Mouse (Mus musculus) T-helper 17 cell (primary cell): ENCODE measurements around the gene Tspo.

Source experiments
- in situ Hi-C, 2 experiments: fragments of 300-600 bp; cut with MboI, MseI; formaldehyde crosslinking; loops; 1 replicate in 1 of 2; 2 replicates in 1 of 2; pipeline ENCODE4 v1.15.1; 2025; ENCODE audit warnings: high pct_unique_total_duplicates in 2 of 2

Gene Tspo

DNA sequence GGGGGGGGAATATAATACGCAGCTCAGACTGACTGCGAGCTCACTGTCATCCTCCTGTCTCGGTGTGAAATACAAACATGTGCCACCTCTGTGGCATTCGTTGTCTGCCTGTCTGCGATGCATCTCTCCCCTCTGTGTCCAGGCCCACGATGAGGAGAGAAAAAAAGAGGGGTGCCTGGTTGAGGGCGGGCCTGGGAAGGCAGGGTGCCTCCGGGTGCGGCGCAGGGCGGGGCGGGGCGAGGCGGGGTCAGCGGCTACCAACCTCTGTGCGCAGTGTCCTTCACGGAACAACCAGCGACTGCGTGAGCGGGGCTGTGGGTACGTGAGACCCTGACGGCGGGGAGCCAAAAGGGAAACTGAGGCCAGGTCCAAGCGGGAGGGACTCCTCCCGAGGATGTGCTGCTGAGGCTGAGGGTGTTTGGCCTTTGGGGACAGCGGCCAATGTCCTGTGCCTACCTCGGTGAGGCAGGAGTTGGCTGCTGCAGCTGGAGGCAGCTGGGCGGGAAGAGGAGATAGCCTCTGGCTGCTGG, at the start of gene Tspo, which contains the start of gene Mcat:
TSS of gene Tspo (plus strand) at position 266 of the 530 bp plus-strand sequence.
TSS of gene Mcat (minus strand) at position 461 of the 530 bp plus-strand sequence.
- in situ Hi-C loops, result no loop called here

DNA sequence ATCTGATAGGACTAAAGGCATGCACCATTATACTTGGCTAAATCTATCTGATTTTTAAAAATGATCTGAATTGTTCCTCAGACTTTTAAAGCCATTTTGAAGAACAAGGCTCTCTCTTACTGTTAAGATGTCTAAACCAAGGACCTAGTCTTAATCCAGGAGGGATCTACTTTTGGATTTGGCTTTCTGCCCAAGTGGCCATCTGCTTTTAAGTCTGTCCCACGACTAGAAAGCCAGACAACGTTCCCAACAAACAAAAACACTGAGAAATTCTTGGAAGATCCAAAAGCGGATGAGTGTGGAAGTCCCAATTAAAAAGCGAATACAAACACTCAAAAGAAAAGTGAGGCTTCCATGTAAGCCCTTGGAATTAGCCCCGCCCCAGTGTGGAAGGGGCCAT, 48.4 kb upstream of the Tspo start:
- in situ Hi-C loops, result loop anchor here (10.0 kb wide), 2 partner anchors 360 to 1240 kb away; partner anchors contain the start of gene Sept3 (in 1 of the 2)

DNA sequence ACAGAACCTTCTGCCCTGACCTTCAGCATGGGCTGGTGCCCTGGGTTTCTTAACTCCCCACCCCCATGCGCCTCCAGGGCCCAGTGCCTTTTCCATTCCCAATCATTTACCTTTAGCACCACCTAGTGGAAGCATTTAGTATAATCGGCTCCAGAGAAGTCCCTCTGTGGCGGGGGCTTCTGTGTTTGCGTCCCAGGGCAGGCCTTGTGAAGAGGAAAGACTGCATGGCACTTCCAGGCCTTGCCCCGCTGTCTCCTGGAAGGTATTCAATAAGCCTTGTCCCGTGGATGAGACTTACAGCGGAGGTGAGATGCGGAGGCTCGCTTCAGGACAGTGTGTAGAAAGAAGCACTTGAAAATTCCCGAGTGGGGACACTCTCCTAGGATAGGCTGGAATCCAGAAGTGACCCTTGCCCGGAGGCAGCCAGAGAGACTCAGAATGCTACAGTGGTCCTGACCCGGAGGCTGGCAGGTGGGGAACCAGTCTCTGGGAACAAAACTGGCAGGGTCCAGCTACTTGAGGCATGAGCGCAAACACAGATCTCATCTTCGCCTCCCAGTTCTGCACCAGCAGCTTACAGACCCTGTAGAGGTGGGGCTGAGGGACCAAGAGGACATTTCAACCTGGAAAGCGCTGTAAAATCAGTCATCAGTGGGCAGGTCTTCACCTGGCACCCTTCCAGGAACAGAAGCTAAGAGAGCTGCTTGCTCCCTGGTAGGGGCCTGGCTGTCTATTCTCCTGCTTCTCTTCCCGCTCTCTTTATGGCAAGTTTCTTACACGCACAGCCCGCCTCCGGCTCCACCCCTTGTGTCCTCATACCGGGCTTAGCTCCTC, 45.0 kb upstream of the Tspo start:
- in situ Hi-C loops, result loop anchor here (10.0 kb wide), 2 partner anchors 364 to 1244 kb away; partner anchors contain the start of gene Sept3 (in 1 of the 2)

DNA sequence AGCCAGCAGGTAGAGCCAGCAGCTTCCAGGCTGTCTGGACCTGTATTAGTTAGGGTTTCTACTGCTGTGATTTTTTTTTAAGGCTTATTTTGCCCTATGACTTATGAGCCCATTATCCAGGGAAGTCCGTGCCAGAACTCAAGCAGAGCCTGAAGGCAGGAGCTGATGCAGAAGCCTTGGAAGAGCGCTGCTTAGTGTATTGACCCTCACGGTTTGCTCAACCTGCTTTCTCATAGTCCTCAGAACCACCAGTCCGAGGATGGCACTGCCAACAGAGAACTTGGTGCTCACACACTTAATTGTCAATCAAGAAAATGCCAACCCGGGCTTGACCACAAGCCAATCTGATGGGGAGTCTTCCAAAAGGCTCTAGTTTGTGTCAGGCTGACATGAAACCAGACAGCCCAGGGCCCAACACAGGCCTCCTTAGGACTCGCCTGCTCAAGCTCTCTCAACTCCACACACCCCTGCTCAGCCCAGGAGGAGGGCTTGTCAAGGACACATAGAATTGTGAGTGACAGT, 42.5 kb upstream of the Tspo start:
- in situ Hi-C loops, result no loop called here

DNA sequence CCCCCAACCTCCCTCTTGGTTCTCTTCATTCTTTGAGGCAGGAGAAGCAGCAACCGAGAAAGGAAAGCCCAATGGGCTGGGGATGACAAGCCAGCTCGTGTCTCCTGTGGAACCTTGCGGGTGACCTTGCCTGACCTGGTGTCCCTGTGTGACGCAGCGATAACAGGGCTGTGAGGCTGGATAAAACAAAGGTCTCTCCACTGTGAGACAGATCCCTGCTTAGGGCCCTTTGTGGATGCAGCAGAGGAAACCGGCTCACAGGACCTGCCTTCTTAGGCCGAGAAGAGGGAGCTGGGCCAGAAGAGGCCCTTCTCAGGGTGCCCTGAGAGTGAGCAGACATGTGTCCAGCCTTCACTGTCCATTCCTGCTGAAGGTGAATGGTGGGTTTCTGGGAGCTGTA, 40.2 kb upstream of the Tspo start:
- in situ Hi-C loops, result no loop called here

DNA sequence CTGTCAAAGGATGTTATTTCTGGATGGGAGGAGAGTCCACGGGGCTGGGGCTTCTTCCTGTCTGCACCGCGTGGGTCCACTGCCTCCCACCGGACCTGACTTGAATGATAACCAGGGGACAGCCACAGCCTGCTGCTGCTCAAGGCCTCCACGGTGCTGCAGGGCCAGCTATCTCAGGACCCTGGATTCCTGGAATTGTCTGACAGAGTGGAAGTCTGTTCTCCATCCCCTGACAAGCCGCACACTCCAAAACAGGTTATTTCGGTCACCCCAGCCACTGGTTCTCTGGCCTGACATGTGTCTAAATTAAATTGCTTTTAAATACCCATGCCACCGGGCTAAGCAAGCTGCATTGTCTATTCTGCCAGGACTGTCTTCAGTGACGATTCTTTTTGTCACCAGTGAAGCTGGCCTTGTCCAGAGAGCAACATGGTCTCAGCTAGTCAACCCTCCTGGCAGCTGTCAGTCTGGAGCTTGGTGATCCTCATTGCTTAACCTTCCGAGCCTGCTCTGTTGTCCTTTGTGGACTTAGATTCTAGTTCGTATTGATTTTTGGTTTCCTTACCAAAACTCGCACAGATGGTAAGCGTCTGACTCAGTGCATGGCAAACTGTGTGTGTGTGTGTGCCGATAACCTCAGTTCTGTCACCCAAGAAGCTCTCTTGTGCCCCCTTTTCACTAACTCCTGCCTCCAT, 39.6 kb upstream of the Tspo start:
- in situ Hi-C loops, result no loop called here

DNA sequence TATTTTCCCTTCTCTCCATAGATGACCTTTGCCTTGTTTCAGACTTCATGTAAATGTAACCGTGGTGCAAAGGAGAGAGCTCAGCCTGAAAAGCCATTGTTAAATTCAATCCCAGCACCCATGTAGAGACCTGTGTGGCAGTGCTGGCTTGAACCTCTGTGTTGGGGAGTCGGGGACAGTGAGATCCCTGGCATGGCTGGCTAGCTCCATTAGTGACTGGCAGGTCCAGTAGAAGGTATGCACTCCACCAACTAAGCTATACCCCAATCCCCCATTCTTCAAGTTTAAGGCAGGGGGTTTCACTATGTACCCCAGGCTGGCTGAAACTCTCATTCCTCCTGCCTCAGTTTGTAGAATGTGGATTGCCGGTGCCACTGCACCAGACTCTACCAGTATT, 39.1 kb upstream of the Tspo start:
- in situ Hi-C loops, result no loop called here

DNA sequence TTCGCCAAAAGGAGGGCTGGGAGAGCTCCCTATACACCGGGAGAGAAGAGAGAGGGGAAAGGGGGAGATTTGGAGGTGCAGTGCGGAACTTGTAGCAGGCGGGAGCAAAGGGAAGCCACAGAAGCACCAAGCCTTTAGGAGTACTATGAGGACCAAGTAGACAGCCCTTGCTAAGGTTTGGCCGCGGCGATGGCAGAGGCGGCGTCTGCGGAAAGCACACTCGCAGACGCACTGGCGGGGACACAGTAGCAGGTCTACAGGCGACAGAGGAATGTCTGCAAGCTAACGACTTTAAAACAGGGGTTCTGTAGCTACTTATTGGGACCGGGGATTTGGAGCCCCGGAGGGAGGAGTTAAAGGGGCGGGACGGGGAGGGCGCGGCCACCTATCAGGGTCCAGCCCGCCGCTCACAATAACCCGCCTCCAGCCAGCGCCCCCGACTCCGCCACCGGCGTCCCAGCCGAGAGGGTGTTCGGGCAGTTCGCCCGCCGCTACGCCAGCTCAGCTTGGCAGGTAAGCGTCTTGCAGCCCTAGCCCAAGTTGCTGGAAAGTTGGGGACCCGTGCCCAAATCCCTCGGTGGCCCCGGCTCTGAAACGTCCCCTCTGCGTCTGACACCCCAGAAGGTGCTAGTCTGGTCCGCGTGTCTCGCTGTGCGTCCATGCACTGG, 36.8 kb upstream of the Tspo start, which contains the start of gene Bik:
TSS of gene Bik (plus strand) at position 439 of the 668 bp plus-strand sequence.
- in situ Hi-C loops, result no loop called here

DNA sequence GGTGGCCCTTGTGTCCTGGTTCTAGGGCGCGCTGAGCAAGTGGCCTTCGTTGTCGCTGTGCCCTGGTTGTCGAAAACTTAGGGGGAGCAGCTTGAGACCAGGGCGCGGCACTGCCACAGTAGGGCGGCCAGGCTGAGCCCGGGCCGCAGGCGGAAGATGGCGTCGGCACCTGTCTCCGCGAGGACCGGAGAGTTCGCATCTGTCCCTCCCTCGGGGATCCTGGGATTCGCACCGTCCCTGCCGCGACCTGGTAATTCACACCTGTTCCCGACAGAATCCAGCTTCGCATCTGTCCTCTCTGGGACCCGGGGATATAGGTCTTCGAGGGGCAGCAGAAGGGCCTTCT, 36.3 kb upstream of the Tspo start:
- in situ Hi-C loops, result no loop called here

DNA sequence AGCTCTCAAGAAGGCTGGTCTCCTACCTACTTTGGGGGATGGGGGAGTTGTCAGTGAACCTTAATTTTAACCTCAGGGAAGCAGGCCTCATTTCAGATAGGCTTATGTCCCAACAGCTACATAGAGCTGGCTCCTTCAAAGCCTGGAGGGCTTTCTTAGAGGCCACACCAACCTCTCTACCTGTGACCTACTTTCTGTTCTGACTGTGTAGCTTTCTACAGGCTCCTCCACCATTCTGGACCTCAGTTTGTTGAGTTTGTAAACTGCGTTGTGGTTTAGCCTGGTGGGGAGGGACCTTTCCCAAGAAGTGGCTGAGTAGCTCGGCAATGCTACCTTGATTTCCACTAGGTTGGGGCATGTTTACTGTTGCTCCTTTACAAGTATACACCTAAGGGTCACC, 35.6 kb upstream of the Tspo start:
- in situ Hi-C loops, result no loop called here

DNA sequence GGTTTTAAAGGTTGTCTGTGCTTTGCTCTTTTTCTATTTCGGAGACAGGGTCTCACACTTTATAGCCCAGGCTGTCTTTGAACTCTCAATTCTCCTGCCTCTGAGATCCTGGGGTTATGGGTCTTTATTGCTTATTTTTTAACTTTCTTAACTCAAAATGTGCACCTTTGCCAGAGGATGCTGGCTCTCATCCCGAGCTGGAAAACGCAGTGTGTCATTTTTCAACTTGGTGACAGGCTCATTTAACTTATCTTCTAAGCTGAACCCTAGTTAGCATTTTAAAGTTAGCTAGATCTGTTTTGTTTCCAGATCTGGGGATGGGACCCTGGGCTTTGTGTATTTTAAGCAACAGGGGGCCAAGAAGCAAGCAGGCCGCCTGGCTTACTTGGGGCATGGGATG, 34.5 kb upstream of the Tspo start:
- in situ Hi-C loops, result no loop called here

DNA sequence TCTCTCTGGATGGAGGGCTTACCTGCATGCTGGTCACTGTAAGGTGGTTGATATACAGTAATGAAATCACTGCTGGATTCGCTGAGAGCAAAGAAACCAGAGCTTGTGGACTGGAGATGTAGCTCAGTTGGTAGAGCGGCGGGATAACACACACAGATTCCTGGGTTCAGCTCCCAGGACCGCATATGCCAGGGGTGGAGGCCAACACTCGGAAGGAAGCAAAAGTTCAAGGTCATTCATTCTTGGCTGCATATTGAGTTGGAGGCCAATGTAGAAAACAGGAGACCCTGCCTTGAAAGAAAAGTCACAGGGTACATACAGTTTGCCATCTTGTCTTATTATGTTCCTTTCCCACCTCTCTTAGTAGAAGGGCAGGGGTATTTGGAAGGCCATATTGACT, 33.6 kb upstream of the Tspo start:
- in situ Hi-C loops, result loop anchor here in 1 of 2 experiments (5.0 kb wide), 1 partner anchor 193 kb away; no protein-coding TSS in a partner anchor

DNA sequence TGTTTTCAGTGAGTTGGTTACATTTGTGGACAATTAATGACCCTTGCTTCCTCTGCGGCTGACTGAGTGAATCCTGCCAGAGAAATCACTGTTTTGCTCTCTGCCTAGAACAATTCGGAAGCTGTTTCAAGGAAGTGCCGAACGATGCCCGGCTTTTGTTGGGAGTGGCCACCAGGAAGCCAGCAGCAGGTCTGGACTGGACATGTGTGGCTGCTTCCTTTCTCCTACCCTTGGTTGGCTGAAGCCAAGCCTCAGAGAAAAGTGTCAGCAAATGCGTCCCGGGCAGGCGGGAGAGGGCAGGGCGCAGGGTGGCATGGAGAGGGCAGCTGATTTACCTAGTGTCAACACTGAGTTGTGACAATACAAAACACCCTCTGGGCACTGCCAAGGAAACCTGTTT, 33.2 kb upstream of the Tspo start:
- in situ Hi-C loops, result loop anchor here in 1 of 2 experiments (5.0 kb wide), 1 partner anchor 192 kb away; no protein-coding TSS in a partner anchor

DNA sequence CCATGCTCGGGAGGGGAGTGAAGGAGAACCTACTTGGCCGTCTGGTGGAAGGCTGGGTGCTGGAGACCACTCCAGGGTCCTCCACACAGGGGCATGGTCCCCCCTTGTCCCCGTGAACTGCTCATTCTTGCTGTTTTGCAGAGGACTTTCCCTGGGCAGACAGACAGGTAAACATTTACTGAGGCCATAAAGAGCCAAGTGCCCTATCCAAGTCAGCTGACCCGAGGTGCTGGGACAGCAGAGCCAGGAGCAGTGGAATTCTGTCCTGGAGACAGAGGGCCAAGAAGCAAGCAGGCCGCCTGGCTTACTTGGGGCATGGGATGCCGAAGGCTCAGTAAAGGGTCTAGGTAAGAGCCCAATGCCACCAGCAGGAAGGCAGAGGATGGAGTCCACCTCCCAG, 32.7 kb upstream of the Tspo start:
- in situ Hi-C loops, result loop anchor here in 1 of 2 experiments (5.0 kb wide), 1 partner anchor 192 kb away; no protein-coding TSS in a partner anchor

DNA sequence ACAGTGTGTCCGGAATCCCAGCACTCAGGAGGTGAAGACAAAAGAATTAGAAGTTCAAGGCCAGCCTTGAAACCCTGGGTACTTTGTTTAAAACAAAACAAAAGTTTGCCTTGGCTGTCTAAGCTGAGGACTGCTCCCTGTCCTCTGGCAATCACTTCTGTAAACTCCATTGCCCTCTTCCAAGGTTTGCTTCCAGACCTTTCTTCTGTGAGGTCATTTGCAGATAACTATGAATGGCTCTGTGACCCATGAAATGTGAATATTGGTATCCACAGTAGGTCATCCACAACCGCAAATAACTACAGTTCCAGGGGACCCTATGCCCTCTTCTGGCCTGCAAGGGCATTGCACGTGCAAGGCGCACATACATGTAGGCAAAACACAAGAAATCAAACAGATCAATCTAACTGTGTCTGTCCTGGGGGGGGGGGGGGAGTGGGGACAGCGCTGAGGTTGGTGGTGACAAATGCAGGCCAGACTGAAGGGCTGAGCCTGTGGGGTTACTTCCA, 31.4 kb upstream of the Tspo start:
- in situ Hi-C loops, result loop anchor here in 1 of 2 experiments (5.0 kb wide), 1 partner anchor 190 kb away; no protein-coding TSS in a partner anchor

DNA sequence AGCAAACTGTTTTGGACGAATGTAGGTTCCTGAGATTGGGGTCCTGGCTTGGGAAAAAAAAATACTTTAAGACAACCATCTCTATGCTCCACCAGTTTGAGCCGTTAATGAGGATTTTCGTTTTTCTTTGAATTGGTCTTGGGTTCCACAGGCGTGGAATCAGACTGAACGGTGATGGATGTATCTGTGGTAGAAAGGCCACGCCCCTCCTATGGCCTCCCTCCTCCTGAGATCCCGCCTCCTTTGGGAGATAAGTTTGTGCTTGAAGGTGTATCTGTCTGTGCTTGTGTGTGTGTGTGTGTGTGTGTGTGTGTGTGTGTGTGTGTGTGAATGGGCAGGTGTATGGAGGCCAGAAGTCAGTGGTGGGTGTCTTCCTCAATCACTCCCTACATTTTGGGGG, 30.8 kb upstream of the Tspo start:
- in situ Hi-C loops, result loop anchor here in 1 of 2 experiments (5.0 kb wide), 1 partner anchor 190 kb away; no protein-coding TSS in a partner anchor

DNA sequence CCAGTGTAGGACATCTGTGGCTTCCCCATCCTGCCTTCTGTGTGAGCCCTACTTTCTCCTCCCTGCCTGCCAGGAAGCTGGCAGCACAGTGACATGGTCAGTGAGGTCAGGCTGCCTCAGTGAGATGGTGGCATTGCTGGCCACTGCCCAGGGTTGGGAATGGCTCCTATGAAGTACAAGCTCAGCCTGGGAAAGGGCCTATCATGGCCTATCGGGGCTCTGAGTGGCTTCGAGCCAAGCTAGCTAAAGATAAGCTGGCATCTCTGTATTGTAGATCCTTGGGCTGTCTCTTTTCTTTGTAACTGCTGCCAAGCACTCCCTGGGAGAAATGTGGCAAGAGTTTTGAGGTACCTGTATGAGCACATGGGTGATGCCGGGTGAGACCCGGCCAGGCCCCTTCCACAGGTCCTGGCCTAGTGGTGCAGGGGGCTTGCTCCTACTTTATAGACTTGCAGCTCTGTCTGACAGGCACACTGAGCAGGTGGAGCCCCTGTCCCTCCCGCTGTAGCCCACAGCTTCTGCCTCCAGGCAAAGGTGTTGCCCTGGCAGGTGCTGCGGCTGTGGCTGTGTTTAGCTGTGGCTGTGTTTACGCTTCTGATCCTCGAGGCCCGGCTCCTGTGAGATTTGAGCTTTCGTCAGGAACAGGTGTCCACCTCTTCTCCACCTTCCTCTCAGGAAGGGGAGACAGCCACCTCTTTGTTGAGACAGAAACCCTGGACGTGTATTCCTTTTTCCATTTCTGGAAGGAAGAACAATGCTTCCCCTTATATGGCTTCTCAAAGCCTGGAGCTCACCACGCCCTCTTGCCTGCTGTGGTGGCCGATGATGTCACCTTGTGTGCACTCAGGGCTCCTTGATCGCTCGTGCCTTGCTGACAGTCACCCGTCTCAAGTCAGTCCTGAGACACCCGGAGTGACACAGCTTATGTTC, 28.2 kb upstream of the Tspo start:
- in situ Hi-C loops, result loop anchor here in 1 of 2 experiments (5.0 kb wide), 1 partner anchor 187 kb away; no protein-coding TSS in a partner anchor

DNA sequence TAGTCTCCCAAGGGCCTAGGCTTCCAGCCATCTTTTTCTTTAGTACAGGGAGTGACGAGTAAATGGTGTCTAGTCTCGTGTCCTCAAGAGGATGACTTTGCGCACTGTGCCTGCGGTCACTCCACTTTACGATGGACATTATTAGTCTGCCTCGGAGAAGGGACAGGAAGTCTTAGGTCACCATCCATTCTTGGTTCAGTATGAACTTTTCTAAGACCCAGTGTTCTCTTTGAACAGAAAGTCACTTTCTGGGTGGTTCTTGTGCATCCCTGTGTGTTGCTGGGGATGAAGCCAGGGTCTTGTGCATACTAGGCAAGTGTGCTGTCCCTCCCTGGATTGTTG, 27.5 kb upstream of the Tspo start:
- in situ Hi-C loops, result no loop called here

DNA sequence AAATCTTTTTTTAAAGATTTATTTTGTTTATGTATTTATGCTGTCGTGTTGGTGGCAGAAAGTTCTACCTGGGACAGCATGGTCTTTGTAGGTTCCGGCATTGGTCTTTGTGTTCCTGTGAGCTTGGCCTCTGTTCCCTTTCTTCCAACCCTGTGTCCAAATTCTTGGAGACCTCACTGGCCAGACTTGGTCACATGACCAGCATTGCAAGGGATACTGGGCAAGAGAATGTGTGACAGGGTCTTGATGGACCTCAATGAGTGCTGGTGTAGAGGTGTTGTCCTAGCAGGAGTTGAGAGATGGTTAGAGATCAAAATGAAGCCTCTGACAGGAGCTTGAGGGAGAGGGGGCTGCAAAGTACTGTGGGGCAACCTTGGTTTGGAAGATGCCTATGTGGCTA, 24.5 kb upstream of the Tspo start:
- in situ Hi-C loops, result no loop called here

DNA sequence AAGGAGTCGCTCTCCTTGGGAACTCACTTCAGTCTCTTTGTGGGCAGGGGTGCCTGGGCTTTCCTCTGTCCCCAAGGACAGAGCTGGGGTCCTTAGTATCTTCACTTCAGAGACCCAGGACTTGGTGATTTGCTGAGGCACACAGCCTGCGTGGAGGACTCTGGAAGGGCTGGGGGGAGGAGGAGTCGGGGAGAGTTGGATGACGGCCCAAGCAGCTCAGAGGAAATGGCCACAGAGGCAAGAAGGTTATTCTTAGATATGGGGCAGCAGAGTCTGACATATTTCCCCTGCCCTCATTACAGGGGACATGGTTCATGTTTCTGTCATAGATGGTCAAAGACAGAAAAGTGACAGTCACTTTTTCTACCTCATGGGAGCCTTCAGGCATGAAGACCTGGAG, 23.5 kb upstream of the Tspo start:
- in situ Hi-C loops, result no loop called here
